Mouse (Mus musculus) thymus, postnatal 14 days (tissue): ENCODE data around the gene Hoxc4.

Source experiments
- DNase-seq: peaks from one replicate; pipeline ENCODE4 v3.0.0; 2021

Gene Hoxc4

GRCm38 (mm10) chr15:103018636-103019035 is at the start of gene Hoxc4:
Gene Hoxc4, plus strand, starts transcription at chr15:103018934.
- no peak for DNase-seq

DNA sequence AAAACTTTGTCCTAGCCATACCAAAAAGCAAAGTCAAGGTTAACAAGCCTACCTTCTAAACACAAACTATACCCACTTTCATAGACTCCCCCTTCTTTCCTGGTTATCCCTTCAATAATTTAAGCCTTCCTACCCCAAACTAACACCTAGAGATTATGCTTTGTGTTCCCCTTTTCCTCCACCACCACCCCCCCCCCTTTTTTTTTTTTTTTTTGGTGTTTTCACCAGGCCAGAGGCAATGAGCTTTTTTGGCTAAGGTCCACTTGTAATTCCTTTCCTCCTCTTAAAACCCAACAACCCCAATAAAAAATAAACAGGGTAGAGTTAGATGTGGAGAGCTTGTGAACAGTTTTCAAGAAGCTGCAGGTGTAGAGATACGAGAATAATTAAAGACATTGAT is 49.4 kb upstream of the Hoxc4 start:
- DNase-seq: no peak

DNA sequence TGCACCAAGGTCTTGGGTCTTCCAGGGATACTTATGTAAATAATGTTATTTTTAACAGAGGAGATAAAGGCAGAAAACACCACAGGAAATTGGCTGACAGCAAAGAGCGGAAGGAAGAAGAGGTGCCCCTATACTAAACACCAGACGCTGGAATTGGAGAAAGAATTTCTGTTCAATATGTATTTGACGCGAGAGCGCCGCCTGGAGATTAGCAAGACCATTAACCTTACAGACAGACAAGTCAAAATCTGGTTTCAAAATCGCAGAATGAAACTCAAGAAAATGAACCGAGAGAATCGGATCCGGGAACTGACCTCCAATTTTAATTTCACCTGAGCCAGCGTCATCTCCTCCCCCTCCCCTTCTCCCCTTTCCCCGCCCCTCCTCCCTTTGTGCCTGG is 48.0 kb upstream of the Hoxc4 start:
- DNase-seq: no peak

DNA sequence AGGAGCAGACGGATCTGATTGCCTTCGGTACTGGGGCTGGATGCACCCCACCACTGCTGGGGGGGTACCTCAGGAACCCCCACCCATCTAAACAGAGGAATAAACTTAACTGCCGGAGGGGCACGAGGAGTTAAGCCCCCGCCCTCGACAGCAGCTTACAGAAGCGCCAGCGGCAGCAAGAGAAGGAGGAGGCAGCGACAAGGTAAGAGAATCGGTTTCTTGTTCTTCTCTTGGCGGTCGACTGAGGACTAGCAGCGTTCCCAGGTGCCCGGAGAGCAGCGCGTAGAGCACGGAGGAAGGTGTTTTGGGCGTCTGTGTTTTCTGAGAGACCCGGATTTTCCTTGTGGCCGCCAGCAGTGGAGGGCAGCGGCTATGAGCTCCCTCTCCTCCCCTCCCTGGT is 46.5 kb upstream of the Hoxc4 start:
- no peak for DNase-seq

DNA sequence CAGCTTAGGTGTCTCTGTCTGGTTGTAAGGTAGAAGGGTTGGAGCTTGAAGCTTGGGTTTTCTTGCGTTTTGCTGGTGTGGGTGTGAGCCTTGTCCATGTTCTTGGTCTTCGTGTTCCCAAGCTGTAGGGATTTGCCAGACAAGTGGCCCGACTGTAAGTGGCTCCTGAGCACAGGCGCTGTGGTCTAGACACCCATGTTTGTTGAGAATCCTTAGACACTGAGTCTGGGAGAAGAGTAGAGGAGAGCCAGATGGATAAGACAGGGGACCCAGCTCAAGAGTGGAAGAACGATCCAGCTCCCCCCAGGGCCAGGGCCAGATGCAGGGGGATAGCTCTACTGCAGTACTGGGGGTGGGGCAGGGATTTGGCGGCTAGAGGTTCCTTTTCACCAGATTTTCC is 46.0 kb upstream of the Hoxc4 start:
- no peak for DNase-seq

DNA sequence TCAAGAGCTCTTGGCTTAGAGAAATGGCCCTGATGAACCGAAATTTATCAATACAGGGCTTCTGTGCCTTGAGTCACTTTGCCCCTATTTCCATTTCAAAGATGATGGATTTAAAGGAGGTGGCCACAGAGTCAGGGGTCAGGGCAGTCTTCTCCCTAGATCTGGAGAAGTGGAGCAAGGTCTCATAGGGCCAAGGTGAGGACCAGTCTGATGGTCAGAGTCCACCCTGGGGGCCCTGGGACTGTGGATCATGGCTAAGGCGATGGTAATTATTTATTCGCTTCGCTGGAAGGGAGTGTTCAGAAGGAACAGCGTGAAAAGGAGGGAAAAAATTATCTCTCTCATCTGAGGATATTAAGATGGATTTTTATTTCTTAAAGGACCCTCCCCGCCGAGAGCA is 43.7 kb upstream of the Hoxc4 start:
- DNase-seq: no peak

GRCm38 (mm10) chr15:102975688-102976111 is 43.0 kb upstream of the Hoxc4 start:
- no peak for DNase-seq

DNA sequence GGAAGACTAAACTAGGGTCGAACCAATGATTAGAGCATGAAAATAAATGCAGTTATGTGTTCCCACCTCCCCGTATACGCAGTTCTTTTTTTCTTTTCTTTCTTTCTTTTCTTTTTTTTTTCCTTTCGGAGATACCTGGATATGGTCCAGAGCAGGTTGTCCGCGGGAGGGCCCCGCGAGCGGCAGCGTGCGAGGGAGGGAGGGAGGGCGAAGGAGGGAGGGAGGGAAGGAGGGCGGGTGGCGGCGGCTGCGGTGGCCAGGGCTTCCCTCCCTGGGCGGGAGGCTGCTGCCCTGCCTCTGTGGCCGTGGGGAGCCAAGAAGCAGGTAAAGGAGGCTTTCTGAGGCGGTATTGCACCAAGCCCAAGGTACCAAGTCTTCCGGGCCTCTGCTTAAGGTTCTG is 42.6 kb upstream of the Hoxc4 start, which contains the start of gene Hoxc9:
Gene Hoxc9 (plus strand): TSS at position 269 of the 400 bp plus-strand sequence.
- DNase-seq: no peak

- no peak for DNase-seq
Measured at GRCm38 (mm10) chr15:102976631-102977422, 41.9 kb upstream of the Hoxc4 start.

DNA sequence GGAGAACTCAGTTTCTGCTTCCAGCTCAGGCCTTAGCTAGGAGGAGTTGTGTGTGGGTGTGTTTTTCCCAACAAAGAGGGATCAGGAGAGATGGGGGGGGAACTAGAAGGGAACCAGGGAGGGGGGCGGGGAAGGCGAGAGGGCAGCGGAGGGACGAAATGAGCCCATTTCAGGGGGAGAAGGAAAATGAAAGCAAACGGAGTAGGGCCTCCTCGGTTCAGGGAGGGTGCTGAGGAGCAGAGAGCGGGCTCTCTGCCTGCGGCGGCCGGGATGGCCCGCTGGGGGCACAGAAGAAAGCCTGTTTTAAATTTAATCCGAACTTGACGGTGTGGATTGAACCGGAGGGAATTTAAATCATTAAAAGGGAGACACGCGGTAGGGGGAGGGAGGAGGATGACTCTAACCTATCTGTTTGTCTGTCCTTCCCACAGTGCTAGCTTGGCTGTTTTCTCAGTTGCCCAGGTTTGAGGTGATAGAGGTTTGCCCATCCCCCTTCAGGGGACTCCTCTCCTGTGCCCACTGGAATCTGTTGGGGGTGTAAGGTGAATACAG is 41.2 kb upstream of the Hoxc4 start:
- no peak for DNase-seq

DNA sequence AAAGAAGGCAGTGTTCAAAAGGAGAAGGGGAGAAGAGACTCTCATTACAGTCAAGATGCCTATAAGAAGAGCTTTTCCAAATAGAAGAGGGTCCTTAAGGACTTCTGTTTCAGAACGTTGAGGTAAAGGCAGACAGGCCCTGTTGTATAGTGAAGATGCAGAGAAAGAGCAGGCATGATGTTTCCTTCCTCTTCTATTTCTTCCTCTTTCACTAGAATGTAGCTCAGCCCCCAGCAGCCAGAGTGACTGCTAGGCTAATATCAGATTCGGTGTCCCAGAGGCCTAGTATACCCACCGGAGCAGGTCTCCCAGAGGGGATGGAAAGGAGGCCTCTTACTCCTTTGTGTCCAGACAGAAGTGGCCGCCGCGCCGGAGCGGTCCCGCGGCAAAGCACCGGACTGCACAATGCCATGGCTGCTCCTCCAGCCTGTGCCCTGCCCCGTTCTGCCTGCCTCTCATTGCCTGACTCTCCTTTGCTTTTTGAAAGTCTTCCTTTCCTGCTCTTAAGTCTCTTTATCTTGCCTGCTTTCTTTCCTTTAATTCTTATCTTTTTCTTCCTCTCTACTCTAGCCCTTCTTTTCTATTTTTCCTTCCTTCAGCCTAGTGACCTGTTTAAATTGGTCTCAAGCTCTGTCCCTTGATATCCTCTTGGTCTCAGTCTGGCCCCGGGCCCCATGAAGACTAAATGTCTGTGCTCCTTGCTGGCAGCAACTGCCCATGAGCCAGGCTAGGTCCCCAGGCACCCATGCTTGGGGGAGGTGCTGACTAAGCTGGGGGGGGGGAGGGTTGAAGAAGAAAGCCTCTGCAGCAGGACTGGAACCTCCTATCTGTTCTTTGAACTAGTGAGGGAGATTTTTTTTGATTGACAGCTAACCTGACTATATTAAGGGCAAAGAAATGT is 39.9 kb upstream of the Hoxc4 start:
- no peak for DNase-seq

DNA sequence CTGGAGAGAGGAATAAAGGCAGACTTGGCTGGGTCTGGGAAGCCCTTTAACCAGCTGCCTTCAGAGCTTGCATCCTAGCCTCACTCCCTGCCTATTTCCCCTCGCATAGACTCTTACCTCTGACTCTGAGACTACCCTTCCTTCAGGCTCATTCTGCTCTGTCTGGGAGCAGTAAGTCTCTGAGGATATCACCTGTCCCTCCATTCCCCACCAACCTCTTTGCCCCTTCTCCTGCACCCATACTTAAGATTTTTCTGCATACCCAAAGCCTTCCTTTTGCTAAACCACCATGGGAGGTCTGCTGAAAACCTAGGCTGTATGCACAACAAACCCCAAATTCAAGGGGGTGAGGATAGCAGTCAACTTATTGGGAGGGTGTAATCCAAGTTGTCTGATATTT is 38.8 kb upstream of the Hoxc4 start:
- no peak for DNase-seq

GRCm38 (mm10) chr15:102980352-102980751 is 38.4 kb upstream of the Hoxc4 start:
- DNase-seq: no peak

- DNase-seq: no peak
Measured at GRCm38 (mm10) chr15:102980912-102981311, 37.8 kb upstream of the Hoxc4 start.

DNA sequence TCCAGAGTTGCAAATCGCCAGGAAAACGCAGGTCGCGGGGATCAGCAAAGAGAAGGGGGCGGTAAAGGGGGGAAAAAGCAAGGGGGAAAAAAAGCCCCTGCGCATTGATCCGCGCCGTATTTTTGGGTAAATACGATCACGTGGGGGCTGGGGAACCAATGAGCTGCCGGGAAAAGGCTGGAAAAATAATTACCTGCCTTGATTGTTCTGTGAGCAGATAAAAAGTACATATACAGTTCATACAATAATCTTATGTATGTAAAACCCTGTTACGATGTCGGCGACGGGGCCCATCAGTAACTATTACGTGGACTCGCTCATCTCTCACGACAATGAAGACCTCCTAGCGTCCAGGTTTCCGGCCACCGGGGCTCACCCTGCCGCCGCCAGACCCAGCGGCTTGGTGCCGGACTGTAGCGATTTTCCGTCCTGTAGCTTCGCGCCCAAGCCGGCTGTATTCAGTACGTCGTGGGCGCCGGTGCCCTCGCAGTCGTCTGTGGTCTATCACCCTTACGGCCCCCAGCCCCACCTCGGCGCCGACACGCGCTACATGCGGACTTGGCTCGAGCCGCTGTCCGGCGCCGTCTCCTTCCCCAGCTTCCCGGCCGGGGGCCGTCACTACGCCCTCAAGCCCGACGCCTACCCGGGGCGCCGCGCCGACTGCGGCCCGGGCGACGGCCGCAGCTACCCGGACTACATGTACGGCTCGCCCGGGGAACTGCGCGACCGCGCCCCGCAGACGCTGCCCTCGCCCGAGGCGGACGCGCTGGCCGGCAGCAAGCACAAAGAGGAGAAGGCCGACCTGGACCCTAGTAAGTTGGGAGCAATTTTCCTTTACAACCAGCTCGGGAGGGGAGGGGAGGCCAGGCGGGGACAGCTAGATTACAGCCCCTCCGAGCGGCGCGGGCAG is 37.1 kb upstream of the Hoxc4 start:
- DNase-seq: no peak

GRCm38 (mm10) chr15:102983716-102984115 is 35.0 kb upstream of the Hoxc4 start:
- no peak for DNase-seq

GRCm38 (mm10) chr15:102984521-102984920 is 34.2 kb upstream of the Hoxc4 start:
- DNase-seq: no peak

GRCm38 (mm10) chr15:102984925-102985324 is 33.8 kb upstream of the Hoxc4 start:
- DNase-seq: no peak

DNA sequence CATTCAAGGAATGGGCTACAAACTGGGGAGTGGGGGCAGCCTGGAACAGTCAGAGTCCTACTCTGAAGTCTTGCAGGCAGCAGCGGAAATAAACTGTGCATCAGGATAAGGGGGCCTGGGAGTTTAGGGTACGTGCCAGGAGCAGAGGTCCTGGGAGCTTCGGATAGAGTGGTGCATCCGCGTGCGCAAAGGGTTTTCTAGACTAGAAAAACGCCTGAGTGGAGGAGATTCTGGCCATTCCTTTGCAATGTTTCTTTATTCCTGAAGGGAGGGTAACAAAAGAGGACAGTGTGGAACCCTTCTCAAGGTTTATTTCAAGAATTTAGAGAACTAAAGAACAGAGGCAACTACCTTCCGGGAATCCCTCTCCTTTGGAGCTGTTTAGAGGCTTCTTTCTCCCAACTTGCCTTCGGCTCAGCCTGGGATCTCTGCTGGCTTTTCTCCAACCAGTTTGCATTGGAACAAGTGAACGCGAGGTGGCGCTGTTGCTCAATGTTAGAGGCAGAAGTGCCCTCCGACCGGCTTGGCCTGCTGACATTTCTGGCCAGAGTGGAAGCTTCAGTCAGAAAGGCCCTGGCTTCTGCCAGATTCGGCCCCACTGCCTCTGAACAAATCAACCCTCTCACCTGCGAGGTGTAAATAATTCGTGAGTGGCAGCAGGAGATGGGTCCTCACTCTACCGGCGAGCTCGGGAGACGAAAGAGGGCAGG is 31.5 kb upstream of the Hoxc4 start:
- peak; percentile 75 for DNase-seq

GRCm38 (mm10) chr15:102988078-102988477 is 30.7 kb upstream of the Hoxc4 start:
- no peak for DNase-seq

DNA sequence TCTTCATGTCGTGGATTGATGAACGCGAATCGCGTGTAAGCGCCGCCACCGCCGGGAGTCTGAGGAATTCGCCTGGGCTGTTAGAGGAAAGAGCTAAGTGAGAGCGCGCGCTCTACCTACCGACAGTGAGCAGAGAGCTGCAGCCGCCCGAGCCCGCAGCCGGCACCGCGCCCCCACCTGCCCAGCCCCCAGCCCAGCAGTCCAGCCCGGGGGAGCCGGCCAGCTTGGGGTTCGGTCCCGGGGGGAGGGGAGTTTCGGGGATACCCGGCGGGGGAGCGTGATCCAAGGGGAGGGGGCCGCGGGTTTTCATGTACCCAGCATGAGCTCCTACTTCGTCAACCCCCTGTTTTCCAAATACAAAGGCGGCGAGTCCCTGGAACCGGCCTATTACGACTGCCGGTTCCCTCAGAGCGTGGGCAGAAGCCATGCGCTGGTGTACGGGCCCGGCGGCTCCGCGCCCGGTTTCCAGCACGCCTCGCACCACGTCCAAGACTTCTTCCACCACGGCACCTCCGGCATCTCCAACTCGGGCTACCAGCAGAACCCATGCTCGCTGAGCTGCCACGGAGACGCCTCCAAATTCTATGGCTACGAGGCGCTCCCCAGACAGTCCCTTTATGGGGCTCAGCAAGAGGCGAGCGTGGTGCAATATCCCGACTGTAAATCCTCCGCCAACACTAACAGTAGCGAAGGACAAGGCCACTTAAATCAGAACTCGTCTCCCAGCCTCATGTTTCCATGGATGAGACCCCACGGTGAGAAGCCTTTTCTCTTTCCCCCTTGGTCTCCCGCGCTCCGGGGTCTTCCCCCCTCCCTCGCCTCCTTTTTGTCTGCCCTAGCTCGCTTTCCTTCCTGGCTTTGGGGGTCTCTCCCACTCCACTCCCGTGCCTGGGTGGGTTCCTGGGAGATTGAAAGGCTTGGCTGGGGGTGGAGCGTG is 28.0 kb upstream of the Hoxc4 start, which contains the start of gene Hoxc8:
Gene Hoxc8 (plus strand): TSS at position 147 of the 937 bp plus-strand sequence.
- DNase-seq: no peak
